Comparison of ENCODE assay signal across 16 mouse cellular contexts in the genomic region with DNA sequence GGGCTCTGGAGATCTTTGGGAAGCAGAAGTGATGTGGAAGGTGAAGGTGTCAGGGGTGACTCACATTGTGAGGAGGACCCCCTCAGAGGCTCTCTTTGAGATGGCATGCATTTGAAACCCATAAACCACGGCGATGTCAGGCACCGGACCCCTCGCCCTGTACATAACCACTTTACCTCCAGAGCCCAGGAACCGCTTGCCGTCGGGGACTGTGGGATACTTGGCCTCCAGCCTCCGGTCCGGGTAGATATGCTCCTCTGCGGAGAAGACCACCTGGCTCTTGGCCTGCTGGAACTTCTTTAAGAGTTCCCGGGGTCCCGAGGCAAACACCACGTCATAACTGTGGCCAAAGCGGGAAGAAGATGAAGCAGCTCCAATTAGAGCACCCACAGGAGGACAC.
"Had no signal": no experiment of that assay in that cellular context is flagged by ENCODE, and none has a peak within 500 bp of the region (broad histone marks: within the 10 kb centered on the region; RNA-seq: fewer than 3 reads in every experiment).

No protein-coding gene starts in this region.

- DNase-seq: heart, postnatal 10 days; heart, postnatal 14 days; heart, postnatal 36 days; heart, postnatal 4 days; kidney, adult 11 months; kidney, adult 18-20 months; kidney, adult 2 months; kidney, adult 8-10 months; kidney, adult 9 months; kidney, postnatal 10 days; kidney, postnatal 14 days; kidney, postnatal 25 days; kidney, postnatal 36 days; kidney, postnatal 4 days; layer of hippocampus, adult 9-11 months; layer of hippocampus, postnatal 36 days had no signal
